Mouse (Mus musculus) CH12.LX (cell line): ENCODE results near the gene Aunip.
A peak's percentile ranks its signal among the peaks of the same experiment; 100 is the strongest.

Experiments
- BHLHE40 ChIP-seq: IDR thresholded peaks from 2 replicates; pipeline ENCODE4 v1.6.1; 2011; ENCODE audit warnings: mild to moderate bottlenecking, low read depth, low read length, improper control_type of control experiment
- CTCF ChIP-seq, 2 experiments: IDR thresholded peaks in 1 of 2; conservative IDR thresholded peaks in 1 of 2; 2 replicates each; pipeline ENCODE4 v1.5.1; 2011 to 2012; ENCODE audit warnings: low read depth in 2 of 2, low read length in 2 of 2, improper control_type of control experiment in 1 of 2, inconsistent platforms in 1 of 2, mild to moderate bottlenecking in 1 of 2, moderate library complexity in 1 of 2
- EP300 ChIP-seq: IDR thresholded peaks from 2 replicates; pipeline ENCODE4 v1.6.1; 2011; ENCODE audit warnings: low read length, improper control_type of control experiment
- ETS1 ChIP-seq: conservative IDR thresholded peaks from 2 replicates; pipeline ENCODE4 v1.6.1; 2012; ENCODE audit warnings: low read depth, mild to moderate bottlenecking, inconsistent platforms, low read length, improper control_type of control experiment, moderate library complexity
- IRF4 ChIP-seq: IDR thresholded peaks from 2 replicates; pipeline ENCODE4 v1.6.1; 2014; ENCODE audit warnings: low read depth, mild to moderate bottlenecking, inconsistent platforms, low read length, improper control_type of control experiment
- JUN ChIP-seq: IDR thresholded peaks from 2 replicates; pipeline ENCODE4 v1.6.1; 2011; ENCODE audit warnings: low read depth, mild to moderate bottlenecking, low read length, improper control_type of control experiment, moderate library complexity; ENCODE audit not compliant: insufficient read depth
- POLR2A ChIP-seq: IDR thresholded peaks from 2 replicates; pipeline ENCODE4 v1.6.1; 2011; ENCODE audit warnings: low read depth, mild to moderate bottlenecking, improper control_type of control experiment, low read length
- SMC3 ChIP-seq: IDR thresholded peaks from 2 replicates; pipeline ENCODE4 v1.6.1; 2011; ENCODE audit warnings: low read depth, low read length, improper control_type of control experiment

- TF ChIP-seq BHLHE40 (peak; percentile 30; the same call in 1 of the 2 replicates), CTCF (conservative IDR thresholded peaks at IDR 0.05 in 1 of 2, IDR thresholded peaks at IDR 0.05 in 1 of 2; ENCODE audit: low read depth in 2 of 2, low read length in 2 of 2) (no peak), POLR2A (no peak), EP300 (no peak), JUN (no peak), ETS1 (no peak), SMC3 (no peak), IRF4 (no peak)
Measured at GRCm38 (mm10) chr4:134535787-134536151, 25.0 kb downstream of the Aunip start.
